Mouse (Mus musculus): ENCODE measurements around the gene Olfr1358. TPM values are rescaled to one million over a fixed set of nuclear protein-coding genes. Genes with fewer than 3 reads are reported as not detected.
"Not testable (repeated sequence)": the region's sequence is repeated elsewhere in the genome, so short reads cannot be mapped to it uniquely, and the experiment has no call there.

Gene Olfr1358
- 0.21 TPM in 1 of 2 replicates, not detected in the other for polyA plus RNA-seq (2015; fragmentation: Nextera tagmentation; extraction: Ambion mirVana)

GRCm38 (mm10) chr10:78517128-78517527 is at the start of gene Olfr1358:
Gene Olfr1358, plus strand, starts transcription at chr10:78517428.
- Histone ChIP-seq H3K4me1 (no peaks in the 10 kb centered on the region), H3K36me3 (no peaks in the 10 kb centered on the region), H3K27me3 (no peaks in the 10 kb centered on the region), H3K4me3 (replicated peaks) (no peak within 1 kb of the TSS), H3K9me3 (replicated peaks) (no peaks in the 10 kb centered on the region), H3K9ac (no peak within 1 kb of the TSS), H3K4me2 (replicated peaks) (no peak within 1 kb of the TSS), H3K27ac (replicated peaks) (no peak within 1 kb of the TSS)
- no peak for ATAC-seq (ENCODE audit: insufficient number of reproducible peaks, low FRiP score, low TSS enrichment, low read depth)

GRCm38 (mm10) chr10:78467761-78468310 is 49.4 kb upstream of the Olfr1358 start:
- no peak overlapping the region for H3K27ac ChIP-seq (replicated peaks)
- ATAC-seq (ENCODE audit: insufficient number of reproducible peaks, low FRiP score, low TSS enrichment, low read depth): no peak
- no peaks in the 10 kb centered on the region for H3K27me3 ChIP-seq
- 27% methylated on average over 2 of the region's 2 CpGs for WGBS
- no peaks in the 10 kb centered on the region for H3K36me3 ChIP-seq
- no peaks in the 10 kb centered on the region for H3K9me3 ChIP-seq (replicated peaks)
- H3K4me3 ChIP-seq (replicated peaks): no peak overlapping the region
- peaks cover 22% of the 10 kb centered on the region for H3K4me1 ChIP-seq
- no peak overlapping the region for H3K4me2 ChIP-seq (replicated peaks)
- no peak overlapping the region for H3K9ac ChIP-seq

GRCm38 (mm10) chr10:78470582-78471313 is 46.5 kb upstream of the Olfr1358 start:
- Histone ChIP-seq H3K9me3 (replicated peaks) (no peaks in the 10 kb centered on the region), H3K36me3 (no peaks in the 10 kb centered on the region), H3K4me1 (no peaks in the 10 kb centered on the region), H3K9ac (no peak overlapping the region), H3K4me2 (replicated peaks) (no peak overlapping the region), H3K4me3 (replicated peaks) (no peak overlapping the region), H3K27me3 (no peaks in the 10 kb centered on the region), H3K27ac (replicated peaks) (no peak overlapping the region)
- WGBS: 29% methylated on average over 15 of the region's 15 CpGs
- no peak for ATAC-seq (ENCODE audit: insufficient number of reproducible peaks, low FRiP score, low TSS enrichment, low read depth)

GRCm38 (mm10) chr10:78472046-78472445 is 45.2 kb upstream of the Olfr1358 start:
- no peak for ATAC-seq (ENCODE audit: insufficient number of reproducible peaks, low FRiP score, low TSS enrichment, low read depth)
- Histone ChIP-seq H3K4me2 (replicated peaks) (no peak overlapping the region), H3K27ac (replicated peaks) (no peak overlapping the region), H3K9me3 (replicated peaks) (no peaks in the 10 kb centered on the region), H3K4me3 (replicated peaks) (no peak overlapping the region), H3K9ac (no peak overlapping the region), H3K27me3 (no peaks in the 10 kb centered on the region), H3K36me3 (no peaks in the 10 kb centered on the region), H3K4me1 (no peaks in the 10 kb centered on the region)
- 78% methylated on average over 3 of the region's 3 CpGs for WGBS

GRCm38 (mm10) chr10:78473434-78473833 is 43.8 kb upstream of the Olfr1358 start:
- WGBS: 59% methylated on average over 5 of the region's 5 CpGs
- Histone ChIP-seq H3K9ac (no peak overlapping the region), H3K9me3 (replicated peaks) (no peaks in the 10 kb centered on the region), H3K4me2 (replicated peaks) (no peak overlapping the region), H3K36me3 (no peaks in the 10 kb centered on the region), H3K4me3 (replicated peaks) (no peak overlapping the region), H3K27ac (replicated peaks) (no peak overlapping the region), H3K27me3 (no peaks in the 10 kb centered on the region), H3K4me1 (no peaks in the 10 kb centered on the region)
- no peak for ATAC-seq (ENCODE audit: insufficient number of reproducible peaks, low FRiP score, low TSS enrichment, low read depth)

- Histone ChIP-seq H3K4me1 (no peaks in the 10 kb centered on the region), H3K9ac (no peak overlapping the region), H3K4me3 (replicated peaks) (no peak overlapping the region), H3K9me3 (replicated peaks) (no peaks in the 10 kb centered on the region), H3K27me3 (no peaks in the 10 kb centered on the region), H3K27ac (replicated peaks) (no peak overlapping the region), H3K36me3 (no peaks in the 10 kb centered on the region), H3K4me2 (replicated peaks) (no peak overlapping the region)
- WGBS: 71% methylated on average over 8 of the region's 8 CpGs
- no peak for ATAC-seq (ENCODE audit: insufficient number of reproducible peaks, low FRiP score, low TSS enrichment, low read depth)
Observed at GRCm38 (mm10) chr10:78474759-78475158, 42.5 kb upstream of the Olfr1358 start.

GRCm38 (mm10) chr10:78476821-78477220 is 40.4 kb upstream of the Olfr1358 start:
- H3K4me1 ChIP-seq: peaks cover 6% of the 10 kb centered on the region; the same call in 1 of the 2 replicates
- H3K27me3 ChIP-seq: no peaks in the 10 kb centered on the region
- no peak overlapping the region for H3K27ac ChIP-seq (replicated peaks)
- no peak overlapping the region for H3K9ac ChIP-seq
- 63% methylated on average over 4 of the region's 4 CpGs for WGBS
- no peaks in the 10 kb centered on the region for H3K36me3 ChIP-seq
- no peak for ATAC-seq (ENCODE audit: insufficient number of reproducible peaks, low FRiP score, low TSS enrichment, low read depth)
- no peaks in the 10 kb centered on the region for H3K9me3 ChIP-seq (replicated peaks)
- no peak overlapping the region for H3K4me2 ChIP-seq (replicated peaks)
- no peak overlapping the region for H3K4me3 ChIP-seq (replicated peaks)

GRCm38 (mm10) chr10:78480954-78481927 is 36.0 kb upstream of the Olfr1358 start:
- peak; percentile 49; the same call in 1 of the 2 replicates for ATAC-seq (ENCODE audit: insufficient number of reproducible peaks, low FRiP score, low TSS enrichment, low read depth)
- Histone ChIP-seq H3K4me3 (replicated peaks) (peak overlapping the region; percentile 57), H3K9me3 (replicated peaks) (no peaks in the 10 kb centered on the region), H3K4me1 (peaks cover 9% of the 10 kb centered on the region), H3K9ac (peak overlapping the region; percentile 23; the same call in 1 of the 2 replicates), H3K4me2 (replicated peaks) (peak overlapping the region; percentile 88), H3K27me3 (peaks cover 8% of the 10 kb centered on the region; the same call in 1 of the 2 replicates), H3K27ac (replicated peaks) (no peak overlapping the region), H3K36me3 (no peaks in the 10 kb centered on the region)
- WGBS: 37% methylated on average over 21 of the region's 21 CpGs

GRCm38 (mm10) chr10:78481928-78482499 is 35.2 kb upstream of the Olfr1358 start:
- peak overlapping the region; percentile 88 for H3K4me2 ChIP-seq (replicated peaks)
- under 1% methylated on average over 35 of the region's 35 CpGs for WGBS
- peak overlapping the region; percentile 23; the same call in 1 of the 2 replicates for H3K9ac ChIP-seq
- peak overlapping the region; percentile 57 for H3K4me3 ChIP-seq (replicated peaks)
- peaks cover 12% of the 10 kb centered on the region for H3K27me3 ChIP-seq
- H3K27ac ChIP-seq (replicated peaks): no peak overlapping the region
- H3K36me3 ChIP-seq: no peaks in the 10 kb centered on the region
- H3K9me3 ChIP-seq (replicated peaks): no peaks in the 10 kb centered on the region
- peaks cover 9% of the 10 kb centered on the region for H3K4me1 ChIP-seq
- ATAC-seq (ENCODE audit: insufficient number of reproducible peaks, low FRiP score, low TSS enrichment, low read depth): peak; percentile 93

- peaks cover 14% of the 10 kb centered on the region for H3K4me1 ChIP-seq
- H3K9me3 ChIP-seq (replicated peaks): not testable (repeated sequence)
Observed at GRCm38 (mm10) chr10:78485369-78485768, 31.9 kb upstream of the Olfr1358 start.

GRCm38 (mm10) chr10:78486871-78487270 is 30.4 kb upstream of the Olfr1358 start:
- no peak for ATAC-seq (ENCODE audit: insufficient number of reproducible peaks, low FRiP score, low TSS enrichment, low read depth)
- WGBS: 72% methylated on average over 5 of the region's 5 CpGs
- H3K27me3 ChIP-seq: peaks cover 12% of the 10 kb centered on the region
- H3K9me3 ChIP-seq (replicated peaks): no peaks in the 10 kb centered on the region
- peaks cover 8% of the 10 kb centered on the region; the same call in 1 of the 2 replicates for H3K4me1 ChIP-seq
- no peak overlapping the region for H3K4me2 ChIP-seq (replicated peaks)
- no peaks in the 10 kb centered on the region for H3K36me3 ChIP-seq
- no peak overlapping the region for H3K4me3 ChIP-seq (replicated peaks)
- H3K9ac ChIP-seq: no peak overlapping the region
- no peak overlapping the region for H3K27ac ChIP-seq (replicated peaks)

More at GRCm38 (mm10) chr10:78485369-78485768, 31.9 kb upstream of the Olfr1358 start:
- H3K27ac ChIP-seq (replicated peaks); H3K36me3 ChIP-seq; H3K9ac ChIP-seq; ATAC-seq (ENCODE audit: insufficient number of reproducible peaks, low FRiP score, low TSS enrichment, low read depth); H3K4me2 ChIP-seq (replicated peaks); H3K4me3 ChIP-seq (replicated peaks): not testable (repeated sequence)
- 66% methylated on average over 2 of the region's 2 CpGs for WGBS
- H3K27me3 ChIP-seq: peaks cover 12% of the 10 kb centered on the region

Measured in embryonic facial prominence, embryonic 15.5 days (tissue).